Mouse (Mus musculus) E14TG2a.4 (cell line): ENCODE data around the gene Bend7.

Experiments
- H3K27me3 ChIP-seq: 2 replicates; pipeline ENCODE4 v1.6.1; 2014; ENCODE audit warnings: low read length, control low read depth; ENCODE audit not compliant: insufficient read depth
- H3K36me3 ChIP-seq: 2 replicates; pipeline ENCODE4 v1.6.1; 2014; ENCODE audit warnings: low read length, control low read depth; ENCODE audit not compliant: insufficient read depth
- H3K4me1 ChIP-seq: replicated peaks from 2 replicates; pipeline ENCODE4 v1.6.1; 2014; ENCODE audit warnings: low read depth, low read length, control low read depth
- H3K4me3 ChIP-seq: replicated peaks from 2 replicates; pipeline ENCODE4 v1.5.1; 2014; ENCODE audit warnings: mild to moderate bottlenecking, low read length
- H3K9me3 ChIP-seq: 2 replicates; pipeline ENCODE4 v1.6.1; 2014; ENCODE audit warnings: low read length, control low read depth
- CTCF ChIP-seq: conservative IDR thresholded peaks from 2 replicates; pipeline ENCODE4 v1.5.1; 2014; ENCODE audit warnings: low read length
- NANOG ChIP-seq: IDR thresholded peaks from 2 replicates; pipeline ENCODE4 v1.6.1; 2014; ENCODE audit warnings: borderline replicate concordance, low read length, mixed read lengths
- POU5F1 ChIP-seq: IDR thresholded peaks from 2 replicates; pipeline ENCODE4 v1.6.1; 2014; ENCODE audit warnings: low read length, borderline replicate concordance

The Bend7 gene

GRCm38 (mm10) chr2:4787223-4787622 is 69.6 kb downstream of the Bend7 start:
- H3K36me3 ChIP-seq, result no peaks in the 10 kb centered on the region
- H3K4me3 ChIP-seq, result no peak overlapping the region
- no peaks in the 10 kb centered on the region for H3K9me3 ChIP-seq
- no peaks in the 10 kb centered on the region for H3K4me1 ChIP-seq
- no peak for TF ChIP-seq POU5F1
- TF ChIP-seq CTCF, result no peak
- no peak for TF ChIP-seq NANOG
- peaks cover 3% of the 10 kb centered on the region; the same call in 1 of the 2 replicates for H3K27me3 ChIP-seq

- no peaks in the 10 kb centered on the region for H3K36me3 ChIP-seq
- no peak for TF ChIP-seq POU5F1
- no peak for TF ChIP-seq CTCF
- no peak for TF ChIP-seq NANOG
- H3K4me3 ChIP-seq, result no peak overlapping the region
- H3K4me1 ChIP-seq, result no peaks in the 10 kb centered on the region; the same call in 1 of the 2 replicates
- H3K9me3 ChIP-seq, result no peaks in the 10 kb centered on the region
- H3K27me3 ChIP-seq, result no peaks in the 10 kb centered on the region
These were observed 74.0 kb downstream of the Bend7 start for GRCm38 (mm10) chr2:4791646-4792045.

GRCm38 (mm10) chr2:4792554-4792953 is 74.9 kb downstream of the Bend7 start:
- Histone ChIP-seq H3K4me1 (no peaks in the 10 kb centered on the region; the same call in 1 of the 2 replicates), H3K27me3 (no peaks in the 10 kb centered on the region), H3K4me3 (no peak overlapping the region), H3K36me3 (no peaks in the 10 kb centered on the region), H3K9me3 (no peaks in the 10 kb centered on the region)
- TF ChIP-seq CTCF, result no peak
- no peak for TF ChIP-seq NANOG

- Histone ChIP-seq H3K4me1 (no peaks in the 10 kb centered on the region), H3K27me3 (peaks cover 4% of the 10 kb centered on the region), H3K4me3 (no peak overlapping the region), H3K9me3 (no peaks in the 10 kb centered on the region), H3K36me3 (no peaks in the 10 kb centered on the region)
- no peak for TF ChIP-seq NANOG
- TF ChIP-seq POU5F1, result no peak
- no peak for TF ChIP-seq CTCF
These were observed 85.0 kb downstream of the Bend7 start for GRCm38 (mm10) chr2:4802395-4803176.

GRCm38 (mm10) chr2:4816308-4816707 is 98.7 kb downstream of the Bend7 start:
- Histone ChIP-seq H3K27me3 (peaks cover 6% of the 10 kb centered on the region), H3K4me3 (no peak overlapping the region), H3K36me3 (no peaks in the 10 kb centered on the region), H3K4me1 (peaks cover 35% of the 10 kb centered on the region), H3K9me3 (no peaks in the 10 kb centered on the region)
- no peak for TF ChIP-seq NANOG
- no peak for TF ChIP-seq CTCF
- TF ChIP-seq POU5F1, result no peak

- Histone ChIP-seq H3K36me3 (no peaks in the 10 kb centered on the region), H3K9me3 (no peaks in the 10 kb centered on the region), H3K27me3 (no peaks in the 10 kb centered on the region), H3K4me1 (peaks cover 35% of the 10 kb centered on the region), H3K4me3 (peak overlapping the region; percentile 53; the same call in 1 of the 2 replicates)
- TF ChIP-seq CTCF (no peak), NANOG (no peak), POU5F1 (no peak)
These were observed 100.0 kb downstream of the Bend7 start for GRCm38 (mm10) chr2:4817678-4818077.

GRCm38 (mm10) chr2:4820230-4820629 is 102.6 kb downstream of the Bend7 start:
- no peak for TF ChIP-seq POU5F1
- TF ChIP-seq CTCF, result no peak
- no peak for TF ChIP-seq NANOG
- Histone ChIP-seq H3K4me1 (peaks cover 39% of the 10 kb centered on the region), H3K9me3 (no peaks in the 10 kb centered on the region), H3K36me3 (no peaks in the 10 kb centered on the region), H3K27me3 (no peaks in the 10 kb centered on the region), H3K4me3 (no peak overlapping the region)

- H3K4me3 ChIP-seq, result no peak overlapping the region
- H3K27me3 ChIP-seq, result no peaks in the 10 kb centered on the region
- peaks cover 19% of the 10 kb centered on the region for H3K4me1 ChIP-seq
- no peaks in the 10 kb centered on the region for H3K36me3 ChIP-seq
- TF ChIP-seq NANOG (no peak), POU5F1 (no peak)
- no peaks in the 10 kb centered on the region for H3K9me3 ChIP-seq
These were observed 106.4 kb downstream of the Bend7 start for GRCm38 (mm10) chr2:4824067-4824466.

GRCm38 (mm10) chr2:4828032-4828431 is 110.4 kb downstream of the Bend7 start:
- H3K27me3 ChIP-seq, result no peaks in the 10 kb centered on the region
- H3K9me3 ChIP-seq, result no peaks in the 10 kb centered on the region
- H3K4me1 ChIP-seq, result peaks cover 11% of the 10 kb centered on the region; the same call in 1 of the 2 replicates
- H3K4me3 ChIP-seq, result no peak overlapping the region
- TF ChIP-seq NANOG, result no peak
- TF ChIP-seq POU5F1, result no peak
- TF ChIP-seq CTCF, result no peak
- H3K36me3 ChIP-seq, result no peaks in the 10 kb centered on the region

GRCm38 (mm10) chr2:4828446-4828997 is 110.9 kb downstream of the Bend7 start:
- H3K4me1 ChIP-seq, result peaks cover 11% of the 10 kb centered on the region; the same call in 1 of the 2 replicates
- no peak overlapping the region for H3K4me3 ChIP-seq
- no peaks in the 10 kb centered on the region for H3K36me3 ChIP-seq
- no peaks in the 10 kb centered on the region for H3K9me3 ChIP-seq
- H3K27me3 ChIP-seq, result no peaks in the 10 kb centered on the region
- TF ChIP-seq CTCF, result no peak
- TF ChIP-seq POU5F1, result no peak
- TF ChIP-seq NANOG, result no peak
